Mouse (Mus musculus): ENCODE data around the gene Fkbp1b.
"Not testable (repeated sequence)": the region's sequence is repeated elsewhere in the genome, so short reads cannot be mapped to it uniquely, and the experiment has no call there.

Fkbp1b gene

DNA sequence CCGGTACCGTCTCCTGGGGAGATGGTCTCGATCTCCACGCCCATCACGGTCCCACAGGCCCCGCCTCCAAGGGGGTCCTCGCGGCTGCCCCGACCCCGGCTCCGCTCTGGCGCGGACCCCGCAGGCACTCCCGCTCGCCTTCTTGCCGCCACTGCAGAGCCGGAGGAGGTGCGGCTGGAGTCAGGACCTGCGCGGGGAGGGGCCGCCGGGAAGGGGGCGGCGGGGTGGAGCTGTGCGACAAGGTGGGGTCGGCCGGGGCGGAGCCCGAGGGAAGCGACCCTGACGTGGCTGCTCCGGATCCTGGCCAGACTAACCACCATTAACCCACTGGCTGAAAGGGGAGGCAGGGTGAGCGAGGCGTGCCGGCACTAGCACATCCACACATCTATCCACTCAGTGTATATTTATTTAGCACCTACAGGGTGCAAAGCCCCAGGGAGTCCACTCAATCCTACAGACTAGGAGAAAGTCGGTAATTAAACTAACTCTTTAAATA, at the start of gene Fkbp1b:
Fkbp1b (minus strand) TSS at position 200 of the 496 bp plus-strand sequence.
- DNase-seq (ENCODE audit: low spot score) = peak; percentile 78

DNA sequence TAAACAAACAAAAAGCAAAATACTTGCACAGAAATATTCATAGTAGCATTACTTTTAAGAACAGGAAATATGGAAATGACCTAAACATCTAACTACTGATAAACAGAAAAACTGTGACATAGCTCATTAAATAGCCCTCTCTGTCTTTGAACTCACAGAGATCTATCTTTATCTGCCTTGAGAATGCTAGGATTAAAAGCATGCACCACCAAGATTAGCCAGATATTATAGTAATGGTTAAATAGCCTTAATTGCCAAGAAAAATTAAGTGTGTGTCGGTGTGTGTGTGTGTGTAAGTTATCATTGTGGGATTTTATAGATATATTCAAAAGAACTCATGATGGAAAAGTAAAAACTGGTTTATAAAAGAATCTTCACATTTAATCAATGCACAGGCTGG, 48.5 kb upstream of the Fkbp1b start:
- DNase-seq (ENCODE audit: low spot score) = no peak

DNA sequence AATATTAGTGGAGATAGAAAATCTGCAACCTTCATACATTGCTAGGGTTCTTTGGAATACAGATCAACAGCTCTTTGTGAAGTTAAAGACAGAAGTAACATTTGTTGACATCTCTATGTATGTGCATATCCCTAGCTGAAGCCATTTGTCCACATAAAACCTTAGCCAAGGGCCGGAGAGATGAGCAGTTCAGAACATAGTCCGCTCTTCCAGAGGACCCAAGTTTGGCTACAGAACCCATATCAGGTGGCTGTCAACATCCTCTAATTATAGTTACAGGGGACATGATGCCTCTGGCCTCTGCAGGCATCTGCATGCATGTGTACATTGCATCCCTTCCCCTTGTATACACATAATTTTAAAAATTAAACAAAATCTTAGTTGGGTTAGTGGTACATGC, 47.9 kb upstream of the Fkbp1b start:
- DNase-seq (ENCODE audit: low spot score) = no peak

DNA sequence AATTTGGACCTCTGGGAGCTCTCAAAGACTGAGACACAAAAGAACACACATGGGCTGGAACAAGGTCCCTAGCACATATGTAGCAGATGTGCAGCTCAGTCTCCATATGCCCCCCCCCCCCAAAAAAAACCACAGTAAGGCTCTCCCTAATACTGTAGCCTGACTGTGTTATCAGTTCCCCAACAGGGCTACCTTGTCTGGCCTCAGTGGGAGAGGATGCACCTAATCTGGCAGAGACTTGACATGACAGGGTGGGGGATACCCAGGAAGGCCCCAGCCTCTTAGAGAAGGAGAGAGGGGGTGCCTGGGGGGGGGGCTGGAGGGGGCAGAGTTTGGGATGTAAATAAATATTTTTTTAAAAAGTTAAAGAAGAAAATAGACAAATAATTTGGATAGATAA, 47.3 kb upstream of the Fkbp1b start:
- DNase-seq (ENCODE audit: low spot score) = no peak

DNA sequence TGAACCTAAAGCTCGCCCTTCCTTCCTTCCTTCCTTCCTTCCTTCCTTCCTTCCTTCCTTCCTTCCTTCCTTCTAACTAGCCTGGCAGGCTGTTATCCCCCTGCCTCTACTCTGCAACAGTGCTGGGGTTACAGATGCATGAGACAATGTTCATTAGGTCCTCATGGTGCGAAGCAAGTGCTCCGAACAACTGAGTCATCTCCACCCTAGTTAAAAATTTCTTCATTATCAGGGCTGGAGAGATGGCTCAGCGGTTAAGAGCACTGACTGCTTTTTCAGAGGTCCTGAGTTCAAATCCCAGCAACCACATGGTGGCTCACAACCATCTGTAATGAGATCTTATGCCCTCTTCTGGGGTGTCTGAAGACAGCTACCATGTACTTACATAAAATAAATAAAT, 45.2 kb upstream of the Fkbp1b start:
- DNase-seq (ENCODE audit: low spot score) = not testable (repeated sequence)

DNA sequence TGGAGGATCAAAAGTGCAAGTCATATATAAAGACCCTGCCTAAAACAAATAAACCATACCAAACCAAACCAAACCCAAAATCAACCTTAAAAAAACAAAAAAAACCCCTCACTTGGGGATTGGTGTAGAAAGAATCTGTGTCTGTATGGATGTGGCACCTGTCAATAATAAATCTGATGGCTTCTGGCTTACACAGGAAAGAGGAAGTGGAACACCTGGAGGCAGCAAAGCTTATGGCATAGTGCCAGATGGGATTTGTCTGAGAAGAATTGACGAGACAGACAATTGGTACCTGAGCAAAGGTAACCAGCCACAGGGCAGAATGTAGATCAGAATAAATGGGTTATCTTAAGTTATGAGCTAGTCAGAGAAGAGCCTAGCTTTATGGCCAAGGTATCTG, 43.7 kb upstream of the Fkbp1b start:
- no peak for DNase-seq (ENCODE audit: low spot score)

DNA sequence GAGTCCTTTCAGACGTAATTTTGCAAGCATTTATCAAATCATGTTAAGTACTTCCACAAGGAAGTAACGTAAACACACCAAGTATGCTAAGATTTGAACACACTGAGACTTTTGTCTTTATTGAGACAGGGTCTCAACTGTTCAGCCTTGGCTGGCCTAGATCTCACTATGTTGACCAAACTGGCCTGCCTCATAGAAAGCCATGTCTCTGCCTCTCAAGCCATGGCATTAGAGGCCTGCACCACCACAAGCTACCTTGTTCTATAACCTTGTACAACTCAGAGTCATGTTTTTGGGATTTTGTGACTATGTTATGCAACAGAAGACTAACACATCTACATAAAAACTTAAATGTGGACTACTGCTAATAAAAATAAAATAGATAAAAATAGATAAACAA, 40.7 kb upstream of the Fkbp1b start:
- no peak for DNase-seq (ENCODE audit: low spot score)

DNA sequence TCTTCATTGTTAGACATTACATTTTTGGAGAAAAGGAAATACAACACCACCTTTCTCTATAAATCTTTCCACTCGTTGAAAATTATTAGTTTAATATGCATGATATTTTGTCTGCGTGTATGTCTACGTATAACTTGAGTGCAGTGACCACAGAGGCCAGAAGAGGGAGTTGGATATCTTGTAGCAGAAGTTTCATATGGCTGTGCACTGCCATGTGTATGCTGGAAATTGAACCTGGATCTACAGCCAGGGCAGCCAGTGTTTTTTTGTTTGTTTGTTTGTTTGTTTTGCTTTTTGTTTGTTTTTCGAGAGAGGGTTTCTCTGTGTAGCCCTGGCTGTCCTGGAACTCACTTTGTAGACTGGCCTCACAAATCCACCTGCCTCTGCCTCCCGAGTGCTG, 37.7 kb upstream of the Fkbp1b start:
- no peak for DNase-seq (ENCODE audit: low spot score)

DNA sequence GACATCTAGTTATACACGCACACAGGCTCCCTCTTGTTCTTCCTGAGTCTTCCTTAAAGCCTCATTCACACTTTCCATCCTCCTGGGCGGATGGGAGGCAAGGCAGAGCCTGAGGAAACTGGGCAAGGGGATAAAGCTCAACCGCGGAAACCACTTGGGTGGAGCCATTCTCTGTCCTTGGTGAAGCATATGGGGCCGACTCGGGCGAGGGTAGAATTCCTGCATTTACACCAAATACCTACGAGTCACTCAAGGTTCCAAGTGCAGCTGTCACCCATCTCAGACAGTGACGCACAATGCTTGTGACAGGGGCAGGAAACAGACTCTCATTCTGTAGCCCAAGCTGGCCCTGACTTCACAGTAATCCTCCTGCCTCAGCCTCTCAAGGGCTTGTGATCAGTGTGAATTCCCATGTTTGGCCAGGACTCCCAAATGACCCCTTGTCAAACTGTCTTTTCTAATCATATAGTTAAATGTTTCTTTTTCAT, 36.9 kb upstream of the Fkbp1b start:
- no peak for DNase-seq (ENCODE audit: low spot score)

DNA sequence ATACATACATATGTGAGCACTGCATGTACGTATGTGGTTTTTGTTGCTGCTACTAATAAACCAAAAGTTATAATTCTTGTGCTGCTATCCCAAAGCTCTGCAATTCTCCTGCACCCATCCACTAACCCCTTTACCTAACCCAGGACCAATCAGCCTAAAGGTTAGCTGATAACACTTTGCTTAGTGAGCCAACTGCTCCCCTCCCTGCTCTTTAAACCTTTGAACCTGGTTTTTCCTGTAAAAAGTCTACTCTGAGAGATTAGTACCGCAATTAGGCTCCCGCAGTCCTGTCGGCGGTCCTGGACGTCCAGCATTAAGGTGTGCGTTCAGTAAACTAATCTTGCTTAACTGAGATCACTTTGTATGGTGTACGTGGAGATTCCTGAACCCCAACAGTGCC, 34.2 kb upstream of the Fkbp1b start:
- no peak for DNase-seq (ENCODE audit: low spot score)

DNA sequence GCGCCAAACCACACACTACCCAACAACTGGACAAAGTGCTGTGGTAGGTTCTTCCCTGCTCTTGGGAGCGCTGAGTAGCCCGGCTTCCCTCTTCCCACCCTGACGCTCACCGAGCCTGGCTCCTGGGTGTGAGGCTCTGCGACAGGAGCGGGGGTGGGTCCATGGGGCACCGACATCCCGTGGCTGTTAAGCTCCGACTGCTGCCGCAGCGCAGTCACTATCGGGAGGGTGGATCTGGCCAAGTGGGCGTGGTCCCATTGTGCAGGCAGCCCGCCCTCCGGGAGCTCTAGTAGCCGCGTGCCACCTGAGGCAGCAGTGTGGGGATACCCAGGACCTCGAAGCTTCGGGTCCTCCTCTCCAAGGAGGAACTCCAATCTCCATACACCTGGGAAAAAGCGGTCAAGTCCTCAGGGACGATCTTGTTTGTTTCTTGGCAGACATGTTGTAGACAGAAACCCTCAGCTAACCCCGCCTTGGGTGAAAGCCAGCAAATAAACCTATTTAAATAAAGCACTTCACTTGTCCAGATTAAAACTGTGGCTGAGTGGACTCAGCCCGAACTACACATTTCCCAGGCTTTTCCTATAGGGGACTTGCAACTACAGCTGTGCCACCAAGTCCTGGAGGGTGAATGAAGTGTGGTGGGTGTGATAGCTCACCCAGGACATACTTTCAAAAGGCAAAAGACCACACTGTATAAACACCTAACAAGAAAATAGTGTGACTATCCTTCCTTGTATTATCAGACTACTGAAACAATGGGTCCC, 33.0 kb upstream of the Fkbp1b start, which contains the start of gene Mfsd2b:
Mfsd2b (minus strand) TSS at position 199 of the 767 bp plus-strand sequence.
- peak; percentile 81 for DNase-seq (ENCODE audit: low spot score)

DNA sequence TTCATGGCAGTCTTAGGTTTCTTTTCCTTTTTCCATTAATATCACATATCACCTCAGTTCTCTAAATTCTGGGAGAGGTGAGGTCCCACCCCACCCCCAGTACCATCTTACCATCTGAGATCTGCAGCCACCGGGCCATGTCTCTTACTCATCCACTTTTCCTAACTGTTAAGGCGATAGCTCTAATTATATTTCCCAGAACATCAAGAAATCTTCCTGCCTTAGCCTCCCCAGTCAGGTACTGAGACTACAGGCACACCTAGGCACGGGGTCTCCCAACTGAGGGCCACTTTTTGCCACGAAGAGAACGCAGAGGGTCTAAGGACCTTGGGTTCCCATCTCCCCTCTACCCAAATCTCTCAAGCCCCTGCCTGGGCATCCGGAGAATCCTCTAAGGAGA, 32.1 kb upstream of the Fkbp1b start:
- DNase-seq (ENCODE audit: low spot score) = no peak

DNA sequence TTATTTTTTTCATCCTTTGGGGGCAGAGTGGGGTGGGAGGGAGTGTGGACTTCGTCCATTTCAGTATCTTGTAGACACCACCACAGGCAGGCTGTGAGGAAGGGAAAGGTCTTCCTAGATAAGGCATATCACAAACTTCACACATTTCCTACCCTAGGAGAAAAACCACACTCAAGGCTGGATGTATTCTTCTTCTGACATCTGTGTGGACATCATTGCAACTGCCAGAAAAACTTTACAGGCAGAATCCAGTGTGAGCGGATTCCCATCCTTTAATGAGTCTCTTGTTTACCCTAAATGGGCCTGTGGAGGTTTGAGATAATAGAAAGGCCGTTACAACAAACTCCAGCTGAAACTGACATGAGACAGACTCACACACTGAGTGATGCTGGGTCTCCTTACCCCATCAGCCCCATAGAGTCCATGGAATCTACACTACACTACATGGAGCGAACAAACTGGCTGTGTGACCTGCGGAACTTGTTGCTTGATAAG, 31.6 kb upstream of the Fkbp1b start:
- no peak for DNase-seq (ENCODE audit: low spot score)

DNA sequence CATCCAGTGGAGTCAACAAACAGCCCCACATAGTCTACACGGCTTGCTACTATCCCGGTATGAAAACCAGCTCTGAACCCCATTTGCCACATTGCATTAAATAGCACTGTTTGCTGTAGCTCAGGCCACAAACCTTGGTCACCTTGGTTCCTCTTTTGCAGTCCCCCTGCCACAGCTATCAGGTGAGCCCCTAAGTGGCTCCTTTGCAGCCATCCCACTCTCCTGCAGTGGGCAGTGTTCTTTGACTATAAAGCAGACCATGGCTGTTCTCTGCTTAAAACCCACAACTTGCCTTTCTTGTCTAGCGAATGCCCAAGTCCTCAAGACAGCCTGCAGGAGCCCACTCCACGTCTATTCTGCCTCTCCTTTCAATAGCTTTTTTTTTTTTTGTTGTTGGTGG, 30.9 kb upstream of the Fkbp1b start:
- no peak for DNase-seq (ENCODE audit: low spot score)

DNA sequence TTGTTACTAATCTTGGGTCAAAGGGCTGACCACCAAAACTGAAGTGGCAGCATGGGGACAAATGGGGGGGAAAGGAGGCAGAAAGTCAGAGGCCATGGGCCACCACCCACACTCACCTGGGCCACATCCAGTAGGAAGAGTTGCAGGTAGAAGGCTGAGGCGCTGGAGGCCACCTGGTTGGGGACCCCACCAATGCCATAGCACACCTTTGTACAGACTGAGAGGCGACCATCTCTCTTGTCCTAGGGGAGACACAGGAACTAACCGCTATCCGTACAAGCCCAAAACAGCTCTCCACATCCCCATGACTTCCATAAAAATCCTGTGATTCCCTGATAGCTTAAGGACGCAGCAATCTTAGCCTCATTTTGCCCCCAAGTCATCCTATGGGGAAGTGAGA, 29.9 kb upstream of the Fkbp1b start:
- DNase-seq (ENCODE audit: low spot score) = no peak

DNA sequence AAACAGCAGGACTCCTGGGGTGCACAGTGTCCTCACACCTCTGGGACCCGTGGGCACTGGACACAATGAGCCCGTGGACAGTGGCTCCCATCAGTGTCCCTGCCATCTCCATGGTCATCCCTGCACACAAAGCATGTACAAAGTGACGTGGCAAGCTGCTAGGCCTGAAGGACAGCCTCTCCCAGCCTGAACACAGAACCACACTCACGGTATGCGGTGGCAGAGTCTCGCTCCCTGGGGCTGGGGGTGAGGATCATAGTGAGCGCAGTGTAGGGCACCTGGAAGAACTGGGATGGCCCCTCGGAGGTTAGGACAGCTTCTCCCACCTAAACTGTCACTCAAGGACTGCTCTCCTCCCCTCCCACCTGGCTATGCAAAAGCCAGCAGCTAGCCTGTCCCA, 27.5 kb upstream of the Fkbp1b start:
- no peak for DNase-seq (ENCODE audit: low spot score)

DNA sequence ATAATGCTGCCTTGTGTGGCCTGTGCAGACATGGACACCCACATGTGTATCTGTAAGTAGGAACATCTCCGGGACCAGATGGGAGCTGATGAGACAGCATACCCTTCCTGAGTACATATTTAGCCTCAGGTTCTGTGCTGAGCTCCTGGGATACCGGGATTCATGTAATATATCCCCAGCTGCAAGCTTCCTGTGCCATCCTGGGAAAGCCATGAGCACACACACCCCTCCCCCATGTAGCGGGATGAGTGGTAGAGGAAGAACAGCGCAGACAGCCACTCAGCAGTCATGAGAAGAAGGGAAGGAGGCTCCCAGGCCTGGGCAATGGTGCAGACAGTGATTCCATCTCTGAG, 22.9 kb upstream of the Fkbp1b start:
- peak; percentile 19 for DNase-seq (ENCODE audit: low spot score)

DNA sequence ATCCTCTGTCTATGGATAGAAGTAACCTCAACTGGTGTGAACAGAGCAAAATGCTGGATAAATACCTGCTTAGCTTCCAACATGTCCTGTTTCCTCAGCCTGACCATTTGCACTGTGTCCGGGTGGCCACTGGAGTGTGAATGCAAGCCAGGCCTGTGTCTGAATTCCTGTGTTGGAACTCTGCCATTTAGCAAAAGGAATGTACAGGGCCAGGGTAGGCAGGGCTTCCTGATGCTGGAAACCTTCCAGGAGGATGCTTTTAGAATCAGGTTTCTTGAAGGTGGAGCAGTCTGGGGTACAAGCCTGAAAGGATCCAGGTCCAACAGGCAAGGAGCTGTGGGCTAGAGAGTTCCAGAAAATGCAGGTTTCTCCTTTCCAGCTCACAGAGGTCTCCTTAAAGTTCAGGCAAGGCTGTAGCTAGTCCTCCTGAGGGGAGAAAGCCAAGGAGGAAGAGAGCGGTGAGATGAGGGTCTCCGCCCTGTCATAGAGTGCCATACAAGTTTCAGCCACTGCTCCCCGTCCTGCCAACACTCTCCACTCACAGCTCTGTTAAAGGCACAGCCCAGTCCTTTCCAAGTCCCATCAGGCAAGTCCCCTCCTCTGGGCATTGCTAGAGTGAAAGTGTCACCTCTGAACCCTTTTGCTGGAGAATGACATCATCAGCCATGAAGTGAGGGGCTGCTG, 22.4 kb upstream of the Fkbp1b start:
- no peak for DNase-seq (ENCODE audit: low spot score)

DNA sequence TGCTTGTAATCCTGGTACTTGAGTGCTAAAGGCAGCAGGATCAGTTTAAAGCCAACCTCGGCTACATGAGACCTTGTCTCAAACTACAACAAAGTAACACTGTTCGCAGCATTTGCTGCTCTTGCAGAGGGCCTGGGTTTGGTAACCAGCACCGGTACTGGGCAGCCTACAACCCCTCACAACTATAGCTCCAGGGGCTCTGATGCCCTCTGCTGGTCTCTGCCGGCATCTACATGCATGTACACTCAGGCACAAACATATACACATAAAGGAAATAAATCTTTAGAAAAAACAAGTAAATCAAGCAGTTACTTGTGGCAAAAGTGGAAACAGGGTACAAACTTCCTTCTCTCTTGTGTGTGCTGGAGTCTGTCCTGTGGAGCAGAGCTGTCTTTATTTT, 21.3 kb upstream of the Fkbp1b start:
- DNase-seq (ENCODE audit: low spot score) = no peak

DNA sequence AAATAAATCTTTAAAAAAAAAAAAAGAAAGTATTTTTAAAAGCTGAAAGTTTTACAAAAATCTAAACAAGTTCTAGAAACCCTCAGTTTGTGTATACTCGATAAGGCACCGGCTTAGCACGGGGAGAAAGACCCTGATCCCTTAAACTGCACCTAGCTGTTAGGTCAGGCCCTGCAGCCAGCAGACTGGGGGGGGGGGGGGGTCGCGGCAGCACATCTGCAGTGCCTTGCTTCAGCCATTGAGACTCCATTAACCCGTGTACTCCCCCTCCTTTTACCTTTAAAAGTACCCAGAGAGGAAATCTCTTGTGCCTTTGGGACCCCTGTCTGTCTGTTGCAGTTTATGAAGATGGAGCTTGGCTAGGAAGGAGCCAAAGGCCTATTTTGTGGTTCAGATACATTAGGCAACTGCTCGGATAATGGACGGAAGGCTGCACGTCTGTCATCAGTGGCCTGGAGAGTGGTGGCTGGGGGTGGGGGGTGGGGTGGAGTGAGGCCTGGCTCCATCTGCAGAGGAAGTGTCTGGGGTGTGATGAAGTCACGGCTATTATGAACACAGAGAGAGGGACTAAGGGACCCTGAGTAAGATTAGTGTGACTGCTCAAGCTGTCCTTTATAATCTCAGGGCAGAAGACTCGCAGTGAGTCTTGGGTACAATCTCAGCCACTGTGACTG, 18.0 kb upstream of the Fkbp1b start:
- peak; percentile 36 for DNase-seq (ENCODE audit: low spot score)

DNA sequence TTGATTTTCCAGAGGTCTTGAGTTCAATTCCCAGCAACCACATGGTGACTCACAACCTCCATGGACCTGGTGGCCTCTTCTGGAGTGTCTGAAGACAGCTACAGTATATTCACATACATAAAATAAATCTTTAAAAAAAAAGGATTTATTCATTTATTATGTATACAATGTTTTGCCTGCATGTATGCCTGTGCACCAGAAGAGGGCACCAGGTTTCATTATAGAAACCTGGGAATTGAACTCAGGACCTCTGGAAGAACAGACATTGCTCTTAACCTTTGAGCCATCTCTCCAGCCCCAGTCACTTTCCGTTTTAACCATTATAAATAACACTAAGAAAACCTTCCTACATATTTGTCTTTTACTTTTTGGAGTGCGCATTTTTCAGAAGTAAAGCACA, 15.4 kb upstream of the Fkbp1b start:
- DNase-seq (ENCODE audit: low spot score) = no peak

DNA sequence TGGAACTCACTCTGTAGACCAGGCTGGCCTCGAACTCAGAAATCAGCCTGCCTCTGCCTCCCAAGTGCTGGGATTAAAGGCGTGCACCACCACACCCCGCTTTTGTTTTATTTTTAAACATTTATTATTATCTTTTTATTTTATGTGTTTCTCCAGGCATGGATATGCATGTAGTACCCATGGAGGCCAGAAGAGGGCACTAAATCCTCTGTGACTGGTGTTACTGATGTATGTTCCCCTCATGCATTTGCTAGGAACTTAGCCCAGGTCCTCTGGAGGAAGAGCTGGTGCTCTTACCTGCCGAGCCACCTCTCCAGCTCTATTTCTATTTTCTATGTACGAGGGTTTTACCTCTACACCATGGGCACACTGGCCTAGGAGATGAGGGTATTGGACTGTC, 14.8 kb upstream of the Fkbp1b start:
- DNase-seq (ENCODE audit: low spot score) = no peak

DNA sequence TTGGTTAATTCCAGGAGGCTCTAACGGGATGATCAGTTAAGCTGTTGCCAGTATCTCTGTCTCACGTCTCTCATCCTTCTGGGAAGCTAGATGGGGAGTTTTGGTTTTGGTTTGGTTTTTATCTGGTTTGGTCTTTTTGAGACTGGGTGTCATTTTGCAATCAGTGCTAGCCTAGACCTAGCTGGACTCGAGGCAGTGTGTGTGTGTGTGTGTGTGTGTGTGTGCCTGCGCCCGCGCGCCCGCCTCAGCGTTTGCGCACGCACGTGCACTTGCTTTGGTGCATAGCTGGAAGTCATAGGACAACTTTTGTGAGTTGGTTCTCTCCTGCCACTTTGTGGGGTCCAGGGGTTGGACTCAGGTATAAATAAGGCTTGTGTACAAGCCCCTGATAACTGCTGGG, 2.4 kb upstream of the Fkbp1b start:
- peak; percentile 69 for DNase-seq (ENCODE audit: low spot score)
